Mouse (Mus musculus) neural tube, embryonic 15.5 days (tissue): ENCODE measurements around the gene Taar2. TPM values are rescaled to one million over a fixed set of nuclear protein-coding genes. Genes with fewer than 3 reads are reported as not detected.

Source experiments
- ATAC-seq: fragments of 200-750 bp; cut with Nextera tagmentation; 2 replicates; pipeline ENCODE4 v1.8.0; 2017; ENCODE audit warnings: mild to moderate bottlenecking, moderate TSS enrichment, moderate library complexity; ENCODE audit not compliant: low FRiP score
- H3K27ac ChIP-seq: fragments of 300-500 bp; sonication (generic); replicated peaks from 2 replicates; pipeline ENCODE4 v1.5.1; 2015; ENCODE audit warnings: mild to moderate bottlenecking, inconsistent platforms
- H3K27me3 ChIP-seq: fragments of 300-500 bp; sonication (generic); replicated peaks from 2 replicates; pipeline ENCODE4 v1.6.1; 2015; ENCODE audit warnings: inconsistent platforms
- H3K36me3 ChIP-seq: fragments of 300-500 bp; sonication (generic); 2 replicates; pipeline ENCODE4 v1.6.1; 2015; ENCODE audit warnings: inconsistent platforms
- H3K4me1 ChIP-seq: fragments of 300-500 bp; sonication (generic); 2 replicates; pipeline ENCODE4 v1.6.1; 2015; ENCODE audit warnings: inconsistent platforms
- H3K4me2 ChIP-seq: fragments of 300-500 bp; sonication (generic); 2 replicates; pipeline ENCODE4 v1.6.1; 2015; ENCODE audit warnings: inconsistent platforms, mild to moderate bottlenecking, moderate library complexity
- H3K4me3 ChIP-seq: fragments of 300-500 bp; sonication (generic); replicated peaks from 2 replicates; pipeline ENCODE4 v1.5.1; 2015; ENCODE audit warnings: mild to moderate bottlenecking, inconsistent platforms
- H3K9ac ChIP-seq: fragments of 300-500 bp; sonication (generic); replicated peaks from 2 replicates; pipeline ENCODE4 v1.6.1; 2015; ENCODE audit warnings: mild to moderate bottlenecking, inconsistent platforms
- H3K9me3 ChIP-seq: fragments of 300-500 bp; sonication (generic); replicated peaks from 2 replicates; pipeline ENCODE4 v1.6.1; 2016; ENCODE audit warnings: inconsistent platforms
- WGBS: fragments of 180-500 bp; shearing (Covaris S2); methylation state at CpG from one replicate; pipeline ENCODE4 v1.1.7; 2015; ENCODE audit warnings: mixed read lengths; 5-methylcytosine and 5-hydroxymethylcytosine counted together
- polyA plus RNA-seq: library from polyadenylated mRNA; unstranded; fragments of >200 nt; fragmentation: Nextera tagmentation; extraction: Ambion mirVana; gene quantifications from 2 replicates; pipeline ENCODE4 v1.2.1, GENCODE M21; 2015

Gene Taar2
- polyA plus RNA-seq, 1 experiment from 2014 or later, result not detected

- H3K27ac ChIP-seq, result no peak overlapping the region
- no peak overlapping the region for H3K4me3 ChIP-seq
- no peaks in the 10 kb centered on the region for H3K36me3 ChIP-seq
- no peaks in the 10 kb centered on the region for H3K4me1 ChIP-seq
- no peak for ATAC-seq
- no peaks in the 10 kb centered on the region for H3K27me3 ChIP-seq
- H3K9me3 ChIP-seq, result no peaks in the 10 kb centered on the region
- WGBS, result 81% methylated on average over 5 of the region's 5 CpGs
- no peak overlapping the region for H3K9ac ChIP-seq
- H3K4me2 ChIP-seq, result no peak overlapping the region
Measured at GRCm38 (mm10) chr10:23986419-23986818, 48.0 kb downstream of the Taar2 start.

Other genes starting within 250 kb of the Taar2 start
- 96.4 and 125 TPM in 2 replicates for gene Rps12, start 151.3 kb upstream of the Taar2 start, polyA plus RNA-seq
- 18.1 and 21.1 TPM in 2 replicates for gene Slc18b1, start 141.6 kb upstream of the Taar2 start, polyA plus RNA-seq
- gene Vnn3, start 87.1 kb upstream of the Taar2 start, polyA plus RNA-seq, result not detected in 2 replicates
- gene Vnn1, start 43.9 kb upstream of the Taar2 start, polyA plus RNA-seq, result 0.32 and 0.61 TPM in 2 replicates
- gene Taar1, start 18.2 kb upstream of the Taar2 start, polyA plus RNA-seq, result not detected in 2 replicates
- gene Taar3, start 11.0 kb downstream of the Taar2 start, polyA plus RNA-seq, result not detected in 2 replicates
- gene Taar4, start 21.9 kb downstream of the Taar2 start, polyA plus RNA-seq, result not detected in 2 replicates
- gene Taar5, start 32.1 kb downstream of the Taar2 start, polyA plus RNA-seq, result 0.18 TPM in 1 of 2 replicates, not detected in the other
- gene Taar6, start 47.1 kb downstream of the Taar2 start, polyA plus RNA-seq, result not detected in 2 replicates
- gene Taar7a, start 54.9 kb downstream of the Taar2 start, polyA plus RNA-seq, result not detected in 2 replicates
- not detected in 2 replicates for gene Taar7b, start 61.4 kb downstream of the Taar2 start, polyA plus RNA-seq
- gene Taar7d, start 88.7 kb downstream of the Taar2 start, polyA plus RNA-seq, result not detected in 2 replicates
- gene Taar7e, start 99.0 kb downstream of the Taar2 start, polyA plus RNA-seq, result not detected in 2 replicates
- gene Taar7f, start 110.9 kb downstream of the Taar2 start, polyA plus RNA-seq, result not detected in 2 replicates
- not detected in 2 replicates for gene Taar8a, start 137.9 kb downstream of the Taar2 start, polyA plus RNA-seq
- gene Taar8b, start 153.7 kb downstream of the Taar2 start, polyA plus RNA-seq, result not detected in 2 replicates
- gene Taar8c, start 163.3 kb downstream of the Taar2 start, polyA plus RNA-seq, result not detected in 2 replicates
- gene Taar9, start 171.0 kb downstream of the Taar2 start, polyA plus RNA-seq, result not detected in 2 replicates
- 280 and 309 TPM in 2 replicates for gene Stx7, start 210.7 kb downstream of the Taar2 start, polyA plus RNA-seq